ENCODE assay signal across 8 mouse cellular contexts in genomic region chr16:28402701-28403100, GRCm38 (mm10).
DNase-seq lines count a peak whose midpoint lies in the region.
"Had no signal": no experiment of that assay in that cellular context is flagged by ENCODE, and none has a peak within 500 bp of the region (broad histone marks: within the 10 kb centered on the region; RNA-seq: fewer than 3 reads in every experiment).

No protein-coding gene starts in this region.

- DNase-seq in layer of hippocampus, adult 11-12 months (ENCODE audit: low spot score) = peak; percentile 21
- no peak for DNase-seq in layer of hippocampus, postnatal 25 days (ENCODE audit: extremely low spot score in 1 of 2, low spot score in 1 of 2)
- DNase-seq in cerebellum, adult 11 months = peak; percentile 71
- peak; percentile 91 for DNase-seq in cerebellum, adult 9-11 months
- DNase-seq in layer of hippocampus, adult 9-11 months = peak; percentile 44
- no peak for DNase-seq in left cerebral cortex, adult 9 months (ENCODE audit: low spot score in 2 of 2)
- no peak for DNase-seq in heart, adult 9 months (ENCODE audit: low spot score in 2 of 2)
- DNase-seq: adrenal gland, adult 8-10 months had no signal

Comparison
In these comparisons a context has a peak if more than half of its experiments do, and no peak if none do; other contexts are left out.
1. DNase-seq: peak in layer of hippocampus, adult 11-12 months (single experiment), cerebellum, adult 11 months (single experiment), cerebellum, adult 9-11 months (single experiment) and layer of hippocampus, adult 9-11 months (single experiment); none in layer of hippocampus, postnatal 25 days (0 of 2), left cerebral cortex, adult 9 months (0 of 2) and heart, adult 9 months (0 of 2).